Mouse (Mus musculus) liver, adult (tissue): ENCODE results near the gene Ms4a4c.

Source experiments
- GATA4 ChIP-seq: IDR thresholded peaks from 2 replicates; pipeline ENCODE4 v1.6.1; 2014; ENCODE audit warnings: mild to moderate bottlenecking, low read length; ENCODE audit not compliant: insufficient replicate concordance

Ms4a4c gene

DNA sequence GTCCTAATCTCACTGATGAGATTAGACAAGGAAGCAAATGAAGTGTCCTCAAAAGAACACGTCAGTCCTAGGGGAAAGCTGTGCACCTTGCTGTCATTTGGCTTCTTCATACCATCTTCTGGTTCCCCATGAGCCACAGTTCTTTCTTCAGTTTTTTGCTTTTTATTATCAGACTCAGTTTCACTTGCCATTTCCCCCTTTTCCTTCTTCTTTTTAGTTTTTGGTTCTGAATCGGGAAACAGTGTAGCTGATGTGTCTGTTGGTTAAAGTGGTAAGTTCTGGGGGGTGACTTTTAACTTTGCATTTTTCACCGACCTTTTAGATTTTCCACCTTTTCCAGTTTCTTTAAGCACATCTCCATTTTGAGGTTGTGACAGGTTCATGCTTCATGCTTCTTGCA lies at the start of gene Ms4a4c:
TSS of gene Ms4a4c (plus strand) at position 244 of the 400 bp plus-strand sequence.
- no peak for TF ChIP-seq GATA4

DNA sequence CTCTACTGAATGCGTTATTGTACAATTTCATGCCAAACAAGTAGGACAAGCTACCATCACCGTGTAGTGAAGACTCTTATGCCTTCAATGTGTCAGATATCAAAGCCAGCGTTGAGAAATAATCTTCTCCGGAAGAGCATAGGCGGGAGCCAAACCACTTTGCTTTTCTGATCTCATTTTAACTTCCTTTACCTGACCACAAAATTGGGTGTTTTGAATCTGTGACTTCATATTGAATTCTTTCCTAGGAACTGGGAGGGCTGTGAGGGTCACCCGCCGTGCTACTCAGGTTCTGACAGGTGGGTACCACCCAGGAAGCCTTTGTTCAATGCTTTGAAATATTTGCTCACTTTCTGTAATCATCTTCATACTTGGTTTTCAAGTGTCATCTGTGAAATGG lies 48.8 kb upstream of the Ms4a4c start:
- no peak for TF ChIP-seq GATA4

DNA sequence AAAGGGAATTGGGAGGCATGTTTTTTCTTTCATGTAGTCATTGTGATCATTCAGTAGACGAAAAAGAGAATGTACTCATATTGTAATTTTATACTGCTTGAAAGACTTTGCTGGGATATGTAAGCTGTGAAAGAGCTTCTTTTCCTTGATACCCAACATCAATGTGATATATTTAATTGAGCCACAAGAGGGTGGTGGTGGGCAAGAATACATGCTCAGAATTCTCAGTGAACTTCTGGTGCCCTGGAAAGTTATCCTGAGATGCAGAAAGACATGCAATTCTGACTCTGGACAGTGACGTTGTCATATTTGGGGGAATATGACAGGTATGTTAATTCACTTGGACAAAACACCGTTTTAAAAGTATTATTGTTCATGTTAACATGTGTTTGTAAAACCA lies 44.5 kb upstream of the Ms4a4c start:
- TF ChIP-seq GATA4 = no peak

DNA sequence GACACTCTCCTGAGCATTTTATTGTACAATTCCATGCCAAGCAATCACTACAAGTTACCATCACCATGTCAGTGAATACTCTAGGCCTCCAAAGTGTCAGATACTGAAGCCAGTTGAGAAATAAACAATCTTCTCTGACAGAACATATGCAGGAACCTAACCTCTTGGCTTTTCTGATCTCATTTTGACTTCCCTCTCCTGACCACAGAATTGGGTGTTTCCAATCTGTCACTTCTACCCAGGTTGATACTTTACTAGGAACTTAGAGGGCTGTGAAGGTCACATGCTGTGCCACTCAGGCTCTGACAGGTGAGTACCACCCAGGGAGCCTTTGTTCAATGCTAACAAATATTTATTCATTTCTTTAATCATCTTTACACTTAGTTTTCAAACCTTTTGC lies 42.6 kb upstream of the Ms4a4c start:
- no peak for TF ChIP-seq GATA4

DNA sequence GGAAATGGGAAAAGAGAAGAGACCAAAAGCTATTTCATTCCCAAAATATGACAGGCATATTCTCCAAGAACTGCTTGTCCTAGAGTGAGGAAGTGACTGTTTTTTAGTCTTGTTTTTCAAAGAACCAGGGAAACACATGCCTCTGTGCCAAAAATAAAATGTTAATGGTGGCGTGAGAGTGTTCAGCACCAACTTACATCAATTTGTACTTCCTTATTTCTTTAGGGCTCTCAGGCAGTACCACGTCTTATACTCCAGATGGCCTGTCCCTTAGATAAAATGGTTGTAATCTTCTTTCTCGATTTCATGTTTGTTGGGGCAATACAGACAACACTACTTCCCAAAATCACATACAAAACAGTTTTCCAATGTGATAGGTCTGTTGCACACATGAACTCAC lies 36.3 kb upstream of the Ms4a4c start:
- no peak for TF ChIP-seq GATA4

DNA sequence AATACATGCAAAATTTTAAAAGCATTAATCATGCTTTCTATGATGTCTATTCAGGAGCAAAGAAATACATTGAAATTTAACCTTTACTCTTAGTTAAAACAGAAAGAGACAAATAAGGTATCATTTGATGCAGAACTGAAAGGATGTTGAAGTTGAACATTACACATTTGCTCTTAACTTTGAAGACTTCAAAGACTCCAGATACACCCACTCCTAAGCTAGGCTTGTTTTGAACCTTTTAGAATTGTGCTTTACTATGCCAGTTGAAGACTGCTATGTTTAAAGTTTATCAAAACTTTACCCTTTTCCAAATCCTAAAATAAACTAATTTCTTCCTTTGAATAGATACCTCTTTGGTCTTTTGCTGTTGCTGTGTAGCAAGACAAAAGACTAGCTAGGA lies 33.4 kb upstream of the Ms4a4c start:
- no peak for TF ChIP-seq GATA4

DNA sequence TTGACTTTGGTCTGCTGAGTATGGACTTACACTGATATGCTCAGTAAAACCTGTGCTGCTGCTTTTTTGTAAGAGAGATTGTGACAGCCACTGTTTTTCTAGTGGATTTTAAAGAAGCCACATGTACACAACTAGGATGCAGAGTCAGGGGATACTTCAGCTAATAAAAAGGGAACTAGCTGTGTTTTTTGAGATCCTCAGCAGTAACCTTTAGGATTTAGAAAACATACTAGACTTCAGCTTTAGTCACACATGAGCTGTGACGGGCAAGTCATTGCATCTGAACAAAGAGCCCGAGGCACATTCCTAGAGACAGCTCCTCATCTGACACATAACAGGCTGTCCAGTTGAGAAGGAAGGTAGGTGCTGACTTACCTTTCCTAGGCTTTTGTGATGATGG lies 29.3 kb upstream of the Ms4a4c start, which contains the start of gene Ms4a4a:
TSS of gene Ms4a4a (plus strand) at position 251 of the 400 bp plus-strand sequence.
- TF ChIP-seq GATA4 = no peak

DNA sequence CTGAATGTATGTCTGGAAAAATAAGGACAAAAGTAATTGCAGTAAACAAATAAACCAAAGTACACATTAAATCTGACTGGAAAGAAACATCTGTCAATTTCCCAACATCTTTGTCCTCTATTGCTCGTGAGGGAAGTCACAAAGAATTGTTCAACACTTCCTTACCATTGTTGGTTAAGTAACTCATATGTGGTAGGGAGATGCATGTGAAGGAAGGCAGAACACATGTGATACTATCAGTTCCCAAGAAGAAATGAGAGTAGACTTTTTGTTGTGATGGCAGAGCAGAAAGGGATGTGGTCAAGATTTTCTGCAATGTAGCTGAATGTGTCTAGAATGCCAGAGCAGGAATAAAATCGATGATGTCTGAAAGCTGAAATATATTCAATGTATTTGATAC lies 28.2 kb upstream of the Ms4a4c start:
- no peak for TF ChIP-seq GATA4

DNA sequence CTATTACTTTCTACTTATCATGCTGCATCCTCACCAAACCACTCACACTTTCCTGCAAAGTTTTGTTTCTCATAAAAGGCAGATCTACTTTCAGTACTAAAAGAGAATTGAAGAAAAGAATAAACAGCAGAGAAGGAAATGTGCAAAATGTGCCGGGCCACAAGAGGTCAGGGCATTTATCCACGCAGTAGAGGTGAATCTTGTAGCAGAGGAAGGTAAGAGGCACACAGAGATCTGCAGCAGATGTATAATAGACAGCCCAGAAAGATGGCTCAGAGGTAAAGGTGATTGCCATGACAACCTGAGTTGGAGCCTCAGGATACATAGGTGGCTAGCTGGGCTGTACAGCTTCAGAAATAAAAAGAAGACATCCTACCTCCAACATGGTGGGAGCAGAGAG lies 17.5 kb upstream of the Ms4a4c start:
- TF ChIP-seq GATA4 = no peak

DNA sequence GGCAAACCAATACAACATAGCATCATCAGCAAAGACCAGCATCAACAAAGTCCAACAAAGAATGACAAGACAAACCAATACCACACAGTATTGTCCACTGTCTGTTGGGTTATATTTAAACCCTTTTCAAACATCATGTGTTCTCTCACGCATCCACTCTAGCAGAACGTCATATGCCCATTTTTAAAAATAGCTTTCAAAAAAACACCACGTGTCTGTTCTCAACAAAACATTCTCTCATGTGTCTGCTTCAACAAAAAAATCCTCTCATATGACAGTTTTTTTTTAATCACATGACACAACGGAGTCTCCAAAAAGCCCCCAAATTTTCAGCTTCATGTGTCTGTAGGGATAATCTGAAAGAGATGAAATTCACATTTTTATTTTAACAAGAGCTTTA lies 16.9 kb upstream of the Ms4a4c start:
- TF ChIP-seq GATA4 = no peak

DNA sequence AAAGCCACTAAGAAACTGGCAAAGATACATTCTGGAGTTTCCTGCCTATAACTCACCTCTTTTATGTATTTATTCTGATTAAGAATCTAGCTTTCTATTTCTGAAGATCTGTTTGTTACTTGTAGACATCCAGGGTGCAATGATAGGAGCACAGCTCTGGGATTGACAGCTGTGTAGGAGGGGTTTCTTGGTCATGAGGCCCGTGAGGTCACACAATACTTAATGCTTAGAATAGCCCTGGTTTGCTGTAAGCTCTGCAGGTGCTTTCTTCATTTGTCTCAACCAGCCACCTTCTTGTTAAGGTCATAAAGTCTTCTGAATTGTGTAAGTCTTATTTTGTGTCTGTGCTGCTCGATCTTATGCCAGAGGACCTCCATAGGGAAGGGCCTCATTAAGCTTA lies 15.6 kb upstream of the Ms4a4c start:
- TF ChIP-seq GATA4 = no peak

DNA sequence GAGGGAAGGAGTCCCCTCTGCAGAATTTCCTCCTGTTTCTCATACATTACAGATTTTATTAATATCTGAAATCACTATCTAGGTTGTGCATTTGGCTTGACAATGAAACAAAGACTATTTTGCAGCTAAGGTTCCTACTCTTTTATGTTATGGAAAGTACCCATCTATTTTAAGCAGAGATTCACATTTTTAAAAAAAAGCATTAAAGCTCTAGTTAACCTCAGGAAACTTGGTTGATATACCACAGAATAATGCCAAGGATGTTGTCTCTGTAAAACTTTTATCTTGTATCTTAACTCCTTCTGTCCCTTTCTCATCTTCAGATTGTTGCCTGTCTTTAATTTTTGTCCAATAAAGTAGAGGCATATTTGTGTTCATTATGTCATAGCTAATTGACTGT lies 8.8 kb upstream of the Ms4a4c start:
- no peak for TF ChIP-seq GATA4

DNA sequence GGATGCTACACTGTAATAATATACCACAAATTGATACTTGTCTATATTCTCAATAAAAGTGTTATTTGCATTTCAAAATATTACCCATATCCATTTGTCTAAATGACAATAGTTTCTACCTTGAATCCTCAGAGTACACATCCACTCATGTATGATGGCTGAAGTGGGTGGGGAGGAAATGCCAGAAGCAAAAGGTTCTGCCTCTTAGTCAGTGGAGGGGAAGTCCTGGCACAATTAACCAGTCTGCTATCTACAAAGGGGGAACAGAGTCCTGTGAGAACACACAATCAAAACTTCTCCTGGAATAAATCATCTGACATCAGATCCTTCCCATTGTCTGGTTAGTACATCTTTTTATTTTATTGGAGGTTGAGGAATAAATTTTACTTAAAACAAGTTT lies 2.9 kb downstream of the Ms4a4c start:
- no peak for TF ChIP-seq GATA4

DNA sequence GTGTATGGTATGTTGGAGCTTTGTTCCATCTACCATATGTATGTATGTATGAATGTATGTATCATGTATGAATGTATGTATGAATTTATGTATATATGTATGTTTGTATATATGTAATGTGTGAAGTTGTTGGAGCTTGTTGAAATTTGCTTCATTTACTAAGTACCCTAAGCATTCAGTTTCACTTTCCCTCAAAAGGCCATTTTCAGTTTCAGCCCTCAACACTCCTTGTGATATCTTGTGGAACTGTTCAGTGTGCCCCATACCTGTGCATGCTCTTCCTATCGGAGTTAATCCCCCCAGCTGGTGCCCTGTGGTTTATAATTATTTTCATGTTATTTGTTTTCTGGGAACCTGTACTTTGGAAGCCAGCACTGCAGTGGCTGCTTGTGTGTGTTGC lies 4.0 kb downstream of the Ms4a4c start:
- no peak for TF ChIP-seq GATA4

DNA sequence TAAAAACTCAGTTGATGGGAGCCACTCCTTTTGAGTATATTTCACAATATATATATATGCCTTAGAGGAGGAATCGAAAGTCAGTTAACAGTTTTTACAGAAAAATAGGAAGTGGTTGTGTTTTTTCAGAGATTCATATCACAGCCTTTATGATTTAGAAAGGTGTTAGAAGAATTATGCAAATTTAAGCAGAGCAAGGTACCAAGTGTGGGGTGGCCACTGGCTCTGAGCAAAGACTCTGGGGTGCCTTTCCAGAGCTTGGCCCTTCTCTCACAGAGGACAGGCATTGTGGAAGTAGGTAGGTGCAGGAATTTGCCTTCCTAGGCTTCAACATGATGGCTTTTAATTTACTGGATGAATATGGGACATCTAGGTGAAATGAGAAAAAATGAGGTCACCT lies 7.1 kb downstream of the Ms4a4c start:
- TF ChIP-seq GATA4 = no peak

DNA sequence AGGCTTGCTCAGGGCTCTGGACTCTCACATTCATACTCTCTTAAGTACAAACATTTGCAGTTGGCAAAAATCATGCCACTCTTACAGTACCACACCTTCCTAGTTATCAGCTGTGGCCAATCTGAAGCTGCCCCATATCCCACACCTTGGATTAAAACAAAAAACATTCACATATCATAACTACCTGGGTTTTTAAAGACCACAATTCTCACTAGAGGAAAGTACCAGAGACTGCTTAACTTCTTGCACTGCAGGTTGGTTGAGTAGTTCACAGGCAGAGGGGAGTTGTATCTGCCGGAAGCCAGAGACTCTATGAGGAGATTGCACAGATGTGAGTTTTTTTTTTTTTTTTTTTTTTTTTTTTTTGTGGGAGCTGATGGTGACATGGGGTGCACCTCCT lies 9.5 kb downstream of the Ms4a4c start:
- TF ChIP-seq GATA4 = no peak

DNA sequence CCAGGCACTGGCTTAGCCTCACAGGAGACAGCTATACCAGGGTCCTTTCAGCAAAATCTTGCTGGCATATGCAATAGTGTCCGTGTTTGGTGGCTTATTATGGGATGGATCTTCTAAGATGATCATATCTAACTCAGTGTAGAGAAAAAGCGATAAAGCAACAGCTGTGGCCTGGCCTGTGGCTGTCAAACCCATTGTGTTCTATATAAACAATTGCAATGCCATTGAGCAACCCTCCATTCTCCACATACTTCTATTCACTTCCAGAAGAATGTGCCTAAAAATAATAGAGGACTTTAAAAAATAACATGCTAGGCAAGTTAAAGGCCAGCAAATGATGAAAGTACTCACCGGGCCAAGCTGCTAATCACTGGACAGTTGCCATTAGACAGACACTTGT lies 11.0 kb downstream of the Ms4a4c start:
- TF ChIP-seq GATA4 = no peak

DNA sequence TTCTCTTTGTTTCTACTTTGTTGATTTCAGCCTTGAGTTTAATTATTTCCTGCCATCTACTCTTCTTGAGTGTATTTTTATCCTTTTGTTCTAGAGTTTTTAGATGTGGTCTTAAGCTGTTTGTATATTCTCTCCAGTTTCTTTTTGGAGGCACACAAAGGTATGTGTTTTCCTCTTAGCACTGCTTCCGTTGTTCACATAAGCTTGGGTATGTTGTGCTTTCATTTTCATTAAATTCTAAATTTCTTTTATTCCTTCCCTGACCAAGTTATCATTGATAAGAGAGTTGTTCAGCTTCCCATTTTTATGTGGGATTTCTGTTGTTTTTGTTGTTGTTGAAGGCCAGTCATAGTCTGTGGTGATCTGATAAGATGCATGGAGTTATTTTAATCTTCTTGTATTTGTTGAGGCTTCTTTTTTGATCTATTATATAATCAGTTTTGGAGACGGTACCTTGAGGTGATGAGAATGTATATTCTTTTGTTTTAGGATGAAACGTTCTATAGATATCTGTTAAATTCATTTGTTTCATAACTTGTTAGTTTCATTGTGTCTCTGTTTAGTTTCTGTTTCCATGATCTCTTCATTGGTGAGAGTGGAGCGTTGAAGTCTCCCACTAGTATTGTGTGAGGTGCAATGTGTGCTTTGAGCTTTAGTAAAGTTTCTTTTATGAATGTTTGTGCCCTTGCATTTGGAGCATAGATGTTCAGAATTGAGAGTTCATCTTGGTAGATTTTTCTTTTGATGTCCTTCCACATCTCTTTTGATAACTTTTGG lies 30.7 kb downstream of the Ms4a4c start:
- TF ChIP-seq GATA4 = no peak

DNA sequence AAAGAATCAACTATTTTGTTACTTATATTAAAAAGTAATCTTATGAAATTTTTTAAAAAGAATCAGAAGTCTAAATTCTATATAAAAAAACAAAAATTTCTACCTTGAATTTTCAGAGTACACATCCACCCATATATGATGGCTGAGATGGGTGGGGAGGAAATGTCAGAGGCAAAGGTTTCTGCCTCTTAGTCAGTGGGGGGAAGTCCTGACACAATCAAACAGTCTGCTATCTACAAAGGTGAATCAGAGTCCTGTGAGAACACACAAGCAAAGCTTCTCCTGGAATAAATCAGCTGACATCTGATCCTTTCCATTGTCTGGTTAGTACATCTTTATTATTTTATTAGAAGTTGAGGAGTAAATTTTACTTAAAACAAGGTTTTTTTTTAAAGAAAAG lies 38.8 kb downstream of the Ms4a4c start, which contains the start of gene Ms4a4b:
TSS of gene Ms4a4b (plus strand) at position 216 of the 400 bp plus-strand sequence.
- TF ChIP-seq GATA4 = no peak
